Mouse (Mus musculus) CD4-positive helper T cell, adult 2 months (primary cell): ENCODE measurements around the gene Itpr2.
"Not testable (repeated sequence)": the region's sequence is repeated elsewhere in the genome, so short reads cannot be mapped to it uniquely, and the experiment has no call there.

Source experiments
- DNase-seq: peaks from one replicate; pipeline ENCODE4 v3.0.0-alpha.2; 2012; ENCODE audit warnings: low read depth, missing footprints, low spot score

Itpr2 gene

GRCm38 (mm10) chr6:146468361-146468760, 33.7 kb downstream of the Itpr2 start:
- no peak for DNase-seq

GRCm38 (mm10) chr6:146464645-146465042, 37.4 kb downstream of the Itpr2 start:
- not testable (repeated sequence) for DNase-seq

GRCm38 (mm10) chr6:146464014-146464644, 37.9 kb downstream of the Itpr2 start:
- DNase-seq, result no peak

- DNase-seq, result no peak
Measured at GRCm38 (mm10) chr6:146460936-146461335, 41.1 kb downstream of the Itpr2 start.

GRCm38 (mm10) chr6:146458436-146458835, 43.6 kb downstream of the Itpr2 start:
- no peak for DNase-seq

GRCm38 (mm10) chr6:146456741-146457140, 45.3 kb downstream of the Itpr2 start:
- no peak for DNase-seq

- DNase-seq, result no peak
Measured at GRCm38 (mm10) chr6:146454520-146455511, 47.2 kb downstream of the Itpr2 start.

GRCm38 (mm10) chr6:146452474-146452873, 49.5 kb downstream of the Itpr2 start:
- DNase-seq, result peak; percentile 28

GRCm38 (mm10) chr6:146446032-146446704, 55.9 kb downstream of the Itpr2 start:
- no peak for DNase-seq

- no peak for DNase-seq
Measured at GRCm38 (mm10) chr6:146439826-146440225, 62.2 kb downstream of the Itpr2 start.

- DNase-seq, result no peak
Measured at GRCm38 (mm10) chr6:146439071-146439818, 62.8 kb downstream of the Itpr2 start.

GRCm38 (mm10) chr6:146438057-146438456, 64.0 kb downstream of the Itpr2 start:
- DNase-seq, result no peak

GRCm38 (mm10) chr6:146436916-146437496, 65.0 kb downstream of the Itpr2 start:
- no peak for DNase-seq

GRCm38 (mm10) chr6:146434217-146434616, 67.8 kb downstream of the Itpr2 start:
- peak; percentile 47 for DNase-seq

- no peak for DNase-seq
Measured at GRCm38 (mm10) chr6:146432218-146432865, 69.7 kb downstream of the Itpr2 start.

- DNase-seq, result no peak
Measured at GRCm38 (mm10) chr6:146431777-146432176, 70.2 kb downstream of the Itpr2 start.

- peak; percentile 44 for DNase-seq
Measured at GRCm38 (mm10) chr6:146429694-146430380, 72.2 kb downstream of the Itpr2 start.

GRCm38 (mm10) chr6:146424778-146425177, 77.2 kb downstream of the Itpr2 start:
- no peak for DNase-seq

- DNase-seq, result no peak
Measured at GRCm38 (mm10) chr6:146424326-146424725, 77.7 kb downstream of the Itpr2 start.

- no peak for DNase-seq
Measured at GRCm38 (mm10) chr6:146420718-146421117, 81.3 kb downstream of the Itpr2 start.
